ENCODE assay signal across 9 mouse cellular contexts in genomic region chr6:107530621-107531285, GRCm38 (mm10). TPM values are rescaled to one million over a fixed set of nuclear protein-coding genes. Genes with fewer than 3 reads are reported as not detected.
DNase-seq lines count a peak whose midpoint lies in the region; ATAC-seq lines count a peak whose summit lies in the region.
"Had no signal": no experiment of that assay in that cellular context is flagged by ENCODE, and none has a peak within 500 bp of the region (broad histone marks: within the 10 kb centered on the region; RNA-seq: fewer than 3 reads in every experiment).

No protein-coding gene starts in this region.

- H3K4me3 ChIP-seq in heart, embryonic 15.5 days: peak overlapping the region; percentile 53
- H3K4me3 ChIP-seq in embryonic facial prominence, embryonic 14.5 days (ENCODE audit: low read depth, low read length): peak overlapping the region; percentile 59
- peak overlapping the region; percentile 66 for H3K4me3 ChIP-seq in limb, embryonic 10.5 days

- peak overlapping the region; percentile 80 for H3K4me2 ChIP-seq in heart, embryonic 15.5 days
- H3K4me2 ChIP-seq in embryonic facial prominence, embryonic 14.5 days (ENCODE audit: low read depth, low read length): peak overlapping the region; percentile 92

- H3K36me3 ChIP-seq in heart, embryonic 15.5 days: no peaks in the 10 kb centered on the region
- H3K36me3 ChIP-seq in embryonic facial prominence, embryonic 14.5 days (ENCODE audit: control insufficient read depth, insufficient read depth, low read length): no peaks in the 10 kb centered on the region
- no peaks in the 10 kb centered on the region for H3K36me3 ChIP-seq in limb, embryonic 10.5 days

- H3K4me1 ChIP-seq in heart, embryonic 15.5 days (replicated peaks): peaks cover 13% of the 10 kb centered on the region
- H3K4me1 ChIP-seq in embryonic facial prominence, embryonic 14.5 days (ENCODE audit: control insufficient read depth, insufficient read depth, low read length): no peaks in the 10 kb centered on the region
- H3K4me1 ChIP-seq in limb, embryonic 10.5 days: peaks cover 19% of the 10 kb centered on the region

- no peak for DNase-seq in heart, postnatal 10 days
- DNase-seq in adrenal gland, postnatal 14 days: peak; percentile 23
- no peak for DNase-seq in embryonic facial prominence, embryonic 14.5 days (ENCODE audit: low spot score)
- peak; percentile 42 for DNase-seq in limb, embryonic 10.5 days (ENCODE audit: low spot score)
- DNase-seq in retina, postnatal 1 day: peak; percentile 41
- DNase-seq in thymus, postnatal 36 days: no peak
- no peak for DNase-seq in urinary bladder, postnatal 14 days (ENCODE audit: low spot score)

- peaks cover 42% of the 10 kb centered on the region for H3K27me3 ChIP-seq in heart, embryonic 15.5 days
- H3K27me3 ChIP-seq in embryonic facial prominence, embryonic 14.5 days (replicated peaks; ENCODE audit: control insufficient read depth, insufficient read depth, low read length): peaks cover 8% of the 10 kb centered on the region; the same call in 1 of the 2 replicates
- H3K27me3 ChIP-seq in limb, embryonic 10.5 days (ENCODE audit: low read depth, poor library complexity, severe bottlenecking): peaks cover 29% of the 10 kb centered on the region

- no peaks in the 10 kb centered on the region for H3K9me3 ChIP-seq in heart, embryonic 15.5 days (replicated peaks)
- H3K9me3 ChIP-seq in embryonic facial prominence, embryonic 14.5 days (ENCODE audit: control insufficient read depth, low read length): no peaks in the 10 kb centered on the region
- no peaks in the 10 kb centered on the region for H3K9me3 ChIP-seq in limb, embryonic 10.5 days (replicated peaks)

- no peak for ATAC-seq in heart, embryonic 15.5 days (replicated peaks; ENCODE audit: insufficient number of reproducible peaks, insufficient read depth, low FRiP score, low read depth)
- no peak for ATAC-seq in embryonic facial prominence, embryonic 14.5 days (ENCODE audit: low read depth)

- H3K27ac ChIP-seq in heart, embryonic 15.5 days: no peak overlapping the region
- H3K27ac ChIP-seq in embryonic facial prominence, embryonic 14.5 days (replicated peaks; ENCODE audit: low read depth, low read length): peak overlapping the region; percentile 65; the same call in 1 of the 2 replicates
- peak overlapping the region; percentile 81; the same call in 1 of the 2 replicates for H3K27ac ChIP-seq in limb, embryonic 10.5 days

- intact Hi-C loops in heart, postnatal 10 days (cut with DNase I): no loop called here

- H3K9ac ChIP-seq in heart, embryonic 15.5 days: no peak overlapping the region
- peak overlapping the region; percentile 65 for H3K9ac ChIP-seq in embryonic facial prominence, embryonic 14.5 days (ENCODE audit: low read depth, low read length)

- WGBS in heart, embryonic 15.5 days: 4% methylated on average over 15 of the region's 15 CpGs
- 2% methylated on average over 14 of the region's 15 CpGs for WGBS in embryonic facial prominence, embryonic 14.5 days
- WGBS in limb, embryonic 10.5 days: 3% methylated on average over 15 of the region's 15 CpGs

RNA-seq across cellular contexts. Expression of gene Lrrn1, which starts 1.2 kb away (rescaled TPM):
- polyA plus RNA-seq in heart, embryonic 15.5 days (2015; fragmentation: Nextera tagmentation; extraction: Ambion mirVana): 1.2 and 2.6 TPM in 2 replicates
- total RNA-seq in heart, postnatal 10 days (2021): 1 to 10 TPM in 1 of 2 experiments, under 1 TPM in 1; 0.84 to 1.1 TPM
- total RNA-seq in adrenal gland, postnatal 14 days (2021): 28.8 and 29.1 TPM in 2 replicates
- 71.5 and 77.5 TPM in 2 replicates for polyA plus RNA-seq in embryonic facial prominence, embryonic 14.5 days (2014; fragmentation: Nextera tagmentation; extraction: Ambion mirVana)
- polyA plus RNA-seq in limb, embryonic 10.5 days (2016; fragmentation: Nextera tagmentation; extraction: Ambion mirVana): 6.4 and 14.5 TPM in 2 replicates
- total RNA-seq: MEL had no signal

Comparison
In these comparisons a context has a peak if more than half of its experiments do, and no peak if none do; other contexts are left out.
1. DNase-seq: peak in adrenal gland, postnatal 14 days (single experiment), limb, embryonic 10.5 days (single experiment) and retina, postnatal 1 day (single experiment); none in heart, postnatal 10 days (0 of 2), embryonic facial prominence, embryonic 14.5 days (single experiment), thymus, postnatal 36 days (0 of 2) and urinary bladder, postnatal 14 days (single experiment).
2. Peak in every context shown above with its lines, with median percentiles within 50 percentile points of each other: H3K4me3 ChIP-seq.